Mouse (Mus musculus) heart, embryonic 14.5 days (tissue): ENCODE results near the gene Uimc1. TPM values are rescaled to one million over a fixed set of nuclear protein-coding genes. Genes with fewer than 3 reads are reported as not detected.

Experiments used
- ATAC-seq: fragments of 200-750 bp; cut with Nextera tagmentation; 2 replicates; pipeline ENCODE4 v1.8.0; 2017; ENCODE audit warnings: low read depth, moderate TSS enrichment; ENCODE audit not compliant: insufficient number of reproducible peaks, insufficient read depth, low FRiP score
- H3K27ac ChIP-seq, 2 experiments: fragments of 200-500 bp in 1 of 2; fragments of 300-500 bp in 1 of 2; sonication (generic) in 1 of 2; replicated peaks in 1 of 2; 2 replicates each; pipeline ENCODE4 v1.5.1; 2012 to 2014; ENCODE audit warnings: low read depth in 2 of 2, low read length in 2 of 2, control low read depth in 1 of 2, mild to moderate bottlenecking in 1 of 2, mixed read lengths in 1 of 2; ENCODE audit not compliant: control insufficient read depth in 1 of 2, insufficient read depth in 1 of 2
- H3K27me3 ChIP-seq: fragments of 300-500 bp; sonication (generic); 2 replicates; pipeline ENCODE4 v1.6.1; 2014; ENCODE audit warnings: mild to moderate bottlenecking, low read length, control low read depth; ENCODE audit not compliant: control insufficient read depth, insufficient read depth
- H3K36me3 ChIP-seq: fragments of 300-500 bp; sonication (generic); 2 replicates; pipeline ENCODE4 v1.6.1; 2014; ENCODE audit warnings: mild to moderate bottlenecking, control low read depth, low read length, mixed read lengths; ENCODE audit not compliant: control insufficient read depth, insufficient read depth
- H3K4me1 ChIP-seq, 2 experiments: fragments of 200-500 bp in 1 of 2; fragments of 300-500 bp in 1 of 2; sonication (generic) in 1 of 2; 2 replicates each; pipeline ENCODE4 v1.6.1; 2012 to 2014; ENCODE audit warnings: low read length in 2 of 2, control low read depth in 1 of 2, mixed read lengths in 1 of 2; ENCODE audit not compliant: control insufficient read depth in 2 of 2, insufficient read depth in 2 of 2
- H3K4me2 ChIP-seq: fragments of 300-500 bp; sonication (generic); 2 replicates; pipeline ENCODE4 v1.6.1; 2014; ENCODE audit warnings: mild to moderate bottlenecking, low read length
- H3K4me3 ChIP-seq, 2 experiments: fragments of 200-500 bp in 1 of 2; fragments of 300-500 bp in 1 of 2; sonication (generic) in 1 of 2; 2 replicates each; pipeline ENCODE4 v1.5.1; 2012 to 2014; ENCODE audit warnings: low read length in 2 of 2, mild to moderate bottlenecking in 2 of 2, control low read depth in 1 of 2, low read depth in 1 of 2, moderate library complexity in 1 of 2; ENCODE audit not compliant: control insufficient read depth in 1 of 2, insufficient read depth in 1 of 2
- H3K9ac ChIP-seq: fragments of 300-500 bp; sonication (generic); 2 replicates; pipeline ENCODE4 v1.6.1; 2014; ENCODE audit warnings: mild to moderate bottlenecking, low read length
- H3K9me3 ChIP-seq: fragments of 300-500 bp; sonication (generic); 2 replicates; pipeline ENCODE4 v1.6.1; 2016; ENCODE audit warnings: low read length, control low read depth; ENCODE audit not compliant: control insufficient read depth
- WGBS: fragments of 180-500 bp; shearing (Covaris S2); extraction: QIAGEN DNeasy Blood & Tissue Kit; methylation state at CpG from one replicate; pipeline ENCODE4 v1.1.7; 2014; 5-methylcytosine and 5-hydroxymethylcytosine counted together
- polyA plus RNA-seq: library from polyadenylated mRNA; unstranded; fragments of >200 nt; fragmentation: Nextera tagmentation; extraction: Ambion mirVana; gene quantifications from 2 replicates; pipeline ENCODE4 v1.2.1, GENCODE M21; 2014

Gene Uimc1
- polyA plus RNA-seq, 1 experiment from 2014 or later: 19.3 TPM

DNA sequence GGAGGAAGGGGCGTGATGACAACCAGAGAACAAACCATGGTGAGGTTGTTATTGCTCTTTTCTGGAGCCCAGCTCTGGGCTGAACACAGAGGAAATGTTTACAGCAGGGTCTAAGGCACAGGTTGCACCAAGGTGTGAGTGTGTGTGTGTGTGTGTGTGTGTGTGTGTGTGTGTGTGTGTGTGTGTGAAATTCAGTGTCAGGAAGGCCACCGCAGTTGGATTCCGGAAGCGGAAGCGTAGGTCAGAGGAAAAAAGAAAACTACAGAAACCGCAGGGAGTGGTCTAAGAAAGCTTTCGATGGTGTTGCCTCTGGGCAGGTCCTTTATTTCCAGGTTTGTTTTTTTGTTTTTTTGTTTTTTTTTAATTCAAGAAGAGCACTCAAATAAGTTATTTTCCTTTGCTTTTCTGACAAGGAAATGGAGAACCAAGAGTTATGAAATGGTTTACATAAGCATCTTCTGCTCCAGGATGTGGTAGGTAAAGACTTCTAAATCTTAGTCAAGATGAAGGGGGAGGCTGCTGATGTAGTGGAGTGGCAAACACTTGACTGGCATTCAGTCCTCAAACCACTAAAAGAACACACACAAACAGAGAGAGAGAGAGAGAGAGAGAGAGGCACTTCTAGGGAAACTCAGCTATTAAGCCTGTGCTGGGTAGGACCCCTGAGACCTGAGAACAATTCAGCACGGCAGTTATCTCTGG lies 82.1 kb downstream of the Uimc1 start:
- Histone ChIP-seq H3K4me1 (peaks cover 1 to 3% of the 10 kb centered on the region in 2 experiments; a peak in 3 of 4 replicates), H3K36me3 (no peaks in the 10 kb centered on the region), H3K27me3 (peaks cover 9% of the 10 kb centered on the region; the same call in 1 of the 2 replicates), H3K4me3 (no peak overlapping the region), H3K9me3 (no peaks in the 10 kb centered on the region), H3K9ac (no peak overlapping the region), H3K4me2 (no peak overlapping the region), H3K27ac (no peak overlapping the region)
- WGBS: 80% methylated on average over 8 of the region's 8 CpGs
- ATAC-seq: no peak

DNA sequence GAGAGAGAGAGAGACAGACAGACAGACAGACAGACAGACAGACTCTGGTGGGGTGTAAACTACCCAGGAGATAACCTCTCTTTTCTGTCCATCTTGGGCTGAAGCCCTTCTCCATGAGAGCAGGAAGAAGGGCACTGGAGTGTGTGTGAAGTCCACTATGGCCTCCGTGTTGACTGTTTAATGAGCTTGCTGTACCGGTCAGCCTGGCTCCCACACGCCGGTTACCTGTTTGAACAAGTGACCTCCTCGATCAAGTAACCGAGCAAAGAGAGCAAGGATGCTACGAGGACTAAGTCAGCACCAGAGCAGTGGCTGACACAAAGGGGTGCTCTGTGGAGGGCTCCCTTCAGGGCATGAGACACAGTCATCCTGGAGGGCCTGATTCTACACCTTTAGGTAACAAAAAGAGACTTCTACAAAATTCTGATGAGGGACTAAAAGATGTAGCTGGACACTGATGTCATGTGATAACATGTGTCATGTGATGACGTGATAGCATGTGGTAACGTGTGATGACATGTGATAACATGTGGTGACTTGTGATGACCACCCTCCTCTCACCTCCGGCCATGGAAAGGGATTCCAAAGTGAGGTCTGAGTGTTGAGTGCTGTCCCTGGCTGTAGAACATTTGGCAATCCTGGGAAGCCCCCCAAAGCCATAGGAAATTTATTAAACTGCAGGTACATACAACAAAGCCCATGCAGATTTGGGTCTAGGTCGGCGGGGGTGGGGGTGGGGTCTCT lies 82.8 kb downstream of the Uimc1 start:
- no peaks in the 10 kb centered on the region for H3K36me3 ChIP-seq
- WGBS: 73% methylated on average over 12 of the region's 12 CpGs
- H3K27me3 ChIP-seq: peaks cover 13% of the 10 kb centered on the region
- no peak overlapping the region for H3K4me3 ChIP-seq
- no peaks in the 10 kb centered on the region for H3K9me3 ChIP-seq
- no peak overlapping the region for H3K27ac ChIP-seq
- H3K4me1 ChIP-seq: no peaks in the 10 kb centered on the region
- no peak for ATAC-seq
- H3K9ac ChIP-seq: no peak overlapping the region
- H3K4me2 ChIP-seq: no peak overlapping the region

DNA sequence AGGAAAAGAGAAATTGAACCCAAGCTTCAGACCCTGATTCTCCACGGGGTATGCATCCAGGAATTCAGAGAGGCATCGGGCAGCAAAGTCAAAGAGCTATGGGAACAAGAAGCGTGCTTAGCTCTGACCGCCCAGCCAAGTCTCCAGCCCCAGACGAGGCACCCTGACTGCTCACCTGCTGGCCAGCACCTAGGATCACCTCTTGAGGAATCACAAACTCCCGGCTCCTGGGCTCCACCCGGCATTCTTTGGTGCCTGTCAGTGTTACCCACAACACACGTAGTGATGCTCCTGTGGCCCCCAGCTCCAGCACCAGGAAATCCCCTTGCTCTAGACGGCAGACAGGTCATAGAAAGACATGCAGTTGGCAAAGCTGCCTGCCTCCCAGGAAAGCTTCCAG lies 85.6 kb downstream of the Uimc1 start:
- Histone ChIP-seq H3K4me1 (no peaks in the 10 kb centered on the region), H3K4me3 (no peak overlapping the region), H3K9me3 (no peaks in the 10 kb centered on the region), H3K9ac (no peak overlapping the region), H3K27ac (no peak overlapping the region), H3K4me2 (no peak overlapping the region), H3K27me3 (peaks cover 15% of the 10 kb centered on the region), H3K36me3 (no peaks in the 10 kb centered on the region)
- WGBS: 69% methylated on average over 9 of the region's 9 CpGs
- ATAC-seq: no peak

DNA sequence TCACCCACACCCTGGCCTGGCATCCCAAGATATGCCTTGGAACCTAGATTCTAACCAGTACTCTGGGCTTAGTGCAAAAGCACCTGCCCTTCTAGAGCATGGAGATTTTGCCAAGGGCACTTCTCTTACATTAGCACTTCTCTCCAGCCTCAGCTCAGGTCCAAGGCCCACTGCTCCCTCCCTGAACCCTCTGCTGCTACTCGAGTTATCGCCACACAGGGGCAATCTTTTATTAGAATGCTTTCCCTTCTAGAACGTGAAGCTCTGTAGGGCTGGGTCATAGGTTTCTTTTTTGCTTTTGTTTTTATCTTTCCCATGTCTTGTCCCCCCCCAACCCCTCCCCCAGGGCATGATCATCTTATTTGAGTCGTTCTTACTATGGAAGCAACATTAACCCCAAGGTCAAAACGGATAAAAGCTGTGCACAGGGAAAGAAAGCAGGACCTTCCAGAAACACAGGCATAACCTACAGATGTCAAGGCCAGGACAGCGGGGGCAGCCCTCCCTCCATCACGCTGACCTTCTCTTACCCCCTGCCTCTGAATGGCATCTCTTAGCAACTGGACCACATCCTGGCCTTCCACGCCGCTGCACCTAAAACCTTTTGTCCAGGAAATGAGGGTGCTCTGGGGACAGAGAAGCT lies 86.3 kb downstream of the Uimc1 start:
- Histone ChIP-seq H3K4me1 (no peaks in the 10 kb centered on the region), H3K27me3 (peaks cover 15% of the 10 kb centered on the region), H3K9ac (no peak overlapping the region), H3K4me3 (no peak overlapping the region), H3K9me3 (no peaks in the 10 kb centered on the region), H3K27ac (no peak overlapping the region), H3K36me3 (no peaks in the 10 kb centered on the region), H3K4me2 (no peak overlapping the region)
- no peak for ATAC-seq
- WGBS: 30% methylated on average over 9 of the region's 9 CpGs

DNA sequence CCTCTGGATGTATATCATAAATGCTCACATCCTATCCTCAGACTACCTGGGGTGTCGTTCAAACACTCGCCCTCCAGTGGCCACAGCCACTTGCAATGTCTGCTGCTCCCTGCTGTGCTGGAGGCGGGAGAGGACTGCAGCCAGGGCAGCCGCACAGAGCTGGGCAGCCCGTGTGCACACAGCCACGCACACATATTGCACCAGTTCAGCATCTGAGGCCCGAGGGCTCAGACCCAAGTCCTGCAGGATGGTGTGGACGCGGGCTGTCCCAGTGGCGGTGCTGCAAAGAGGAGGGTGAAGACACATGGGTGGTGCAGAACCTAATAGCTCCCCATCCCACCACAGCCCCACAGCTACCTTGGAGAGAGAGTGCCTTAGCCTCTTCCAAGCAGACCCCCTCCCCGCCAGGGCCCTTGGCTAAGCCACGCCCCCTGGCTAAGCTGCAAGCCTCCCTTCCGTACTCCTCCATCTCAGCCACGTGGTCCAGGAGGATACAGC lies 88.1 kb downstream of the Uimc1 start:
- no peaks in the 10 kb centered on the region for H3K36me3 ChIP-seq
- no peak overlapping the region for H3K4me2 ChIP-seq
- no peaks in the 10 kb centered on the region for H3K9me3 ChIP-seq
- no peak overlapping the region for H3K9ac ChIP-seq
- ATAC-seq: no peak
- H3K4me1 ChIP-seq: no peaks in the 10 kb centered on the region
- no peak overlapping the region for H3K4me3 ChIP-seq
- WGBS: 5% methylated on average over 14 of the region's 14 CpGs
- H3K27ac ChIP-seq: no peak overlapping the region
- H3K27me3 ChIP-seq: peaks cover 15% of the 10 kb centered on the region

DNA sequence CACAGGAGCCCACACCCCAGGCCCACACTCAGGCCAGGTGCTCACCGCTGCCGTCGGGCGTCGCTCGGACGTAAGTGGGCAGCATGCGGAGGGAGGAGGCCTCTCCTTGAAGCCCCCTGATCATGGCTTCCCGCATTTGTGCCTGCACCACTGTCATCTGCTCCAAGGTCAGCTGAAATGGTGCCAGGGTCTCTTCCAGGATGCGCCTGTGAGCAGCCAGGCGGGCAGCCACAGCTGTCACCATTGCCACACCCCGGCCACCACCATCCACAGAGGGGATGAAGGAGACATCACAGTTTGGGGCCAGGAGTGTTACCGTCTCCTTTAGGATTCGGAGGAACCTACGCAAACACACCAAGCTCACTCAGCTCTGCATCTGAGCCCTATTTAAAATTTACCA lies 89.0 kb downstream of the Uimc1 start:
- Histone ChIP-seq H3K9me3 (no peaks in the 10 kb centered on the region), H3K27me3 (peaks cover 15% of the 10 kb centered on the region), H3K4me2 (no peak overlapping the region), H3K4me3 (no peak overlapping the region), H3K4me1 (no peaks in the 10 kb centered on the region), H3K36me3 (no peaks in the 10 kb centered on the region), H3K27ac (no peak overlapping the region), H3K9ac (no peak overlapping the region)
- 85% methylated on average over 15 of the region's 15 CpGs for WGBS
- no peak for ATAC-seq

DNA sequence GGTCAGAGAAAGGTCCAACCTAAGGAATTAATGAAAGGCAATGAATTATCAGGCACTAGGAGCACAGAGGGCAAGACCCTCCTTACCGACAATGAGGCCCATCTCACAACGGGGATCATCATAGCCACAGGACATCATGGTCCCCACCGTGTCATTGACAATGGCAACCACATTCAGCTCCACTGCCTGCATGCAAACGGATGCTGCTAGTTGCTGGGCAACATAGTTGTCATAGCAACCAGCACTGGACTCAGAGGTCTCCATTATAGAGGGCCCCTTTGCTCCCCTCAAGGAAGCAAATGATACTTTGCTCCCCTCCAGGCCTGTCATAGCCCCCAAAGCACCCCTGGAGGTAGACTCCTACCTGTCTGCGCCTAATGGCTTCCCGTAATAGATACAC lies 91.5 kb downstream of the Uimc1 start:
- H3K9ac ChIP-seq: no peak overlapping the region
- ATAC-seq: no peak
- 75% methylated on average over 6 of the region's 6 CpGs for WGBS
- no peak overlapping the region for H3K4me3 ChIP-seq
- no peaks in the 10 kb centered on the region for H3K36me3 ChIP-seq
- H3K27me3 ChIP-seq: peaks cover 9% of the 10 kb centered on the region
- H3K4me2 ChIP-seq: no peak overlapping the region
- no peaks in the 10 kb centered on the region for H3K9me3 ChIP-seq
- no peaks in the 10 kb centered on the region for H3K4me1 ChIP-seq
- H3K27ac ChIP-seq: no peak overlapping the region
